Mouse (Mus musculus) kidney, adult 2 months (tissue): ENCODE measurements around the gene Spin2f.
"Not testable (repeated sequence)": the region's sequence is repeated elsewhere in the genome, so short reads cannot be mapped to it uniquely, and the experiment has no call there.

Experiments
- CTCF ChIP-seq: fragments of 200-500 bp; conservative IDR thresholded peaks from 2 replicates; pipeline ENCODE4 v1.5.1; 2011; ENCODE audit warnings: low read depth, mild to moderate bottlenecking, control low read depth, low read length, moderate library complexity, mixed read lengths; ENCODE audit not compliant: insufficient read depth, insufficient read length
- POLR2A ChIP-seq: fragments of 200-500 bp; IDR thresholded peaks from one replicate; pipeline ENCODE4 v1.6.1; 2011; ENCODE audit warnings: low read depth, low read length, control low read depth

GRCm38 (mm10) chrX:31223536-31223935 lies 30.2 kb upstream of the Spin2f start:
- TF ChIP-seq CTCF, POLR2A: not testable (repeated sequence)
